Mouse (Mus musculus) forebrain, postnatal 0 days (tissue): Measurements from ENCODE around the gene Dab1. TPM values are rescaled to one million over a fixed set of nuclear protein-coding genes. Genes with fewer than 3 reads are reported as not detected.

Experiments
- ATAC-seq: fragments of 200-750 bp; cut with Nextera tagmentation; 2 replicates; pipeline ENCODE4 v1.8.0; 2017; ENCODE audit warnings: mild to moderate bottlenecking, moderate library complexity
- DNase-seq: peaks from one replicate; pipeline ENCODE4 v3.0.0-alpha.2; 2015
- H3K27ac ChIP-seq: fragments of 300-500 bp; sonication (generic); 2 replicates; pipeline ENCODE4 v1.5.1; 2014; ENCODE audit warnings: low read depth, mild to moderate bottlenecking, antibody characterized with exemption, low read length, moderate library complexity, mixed read lengths
- H3K27me3 ChIP-seq: fragments of 300-500 bp; sonication (generic); 2 replicates; pipeline ENCODE4 v1.6.1; 2014; ENCODE audit warnings: mild to moderate bottlenecking, low read length, mixed read lengths; ENCODE audit not compliant: insufficient read depth
- H3K36me3 ChIP-seq: fragments of 300-500 bp; sonication (generic); 2 replicates; pipeline ENCODE4 v1.6.1; 2014; ENCODE audit warnings: mild to moderate bottlenecking, moderate library complexity; ENCODE audit not compliant: insufficient read depth
- H3K4me1 ChIP-seq: fragments of 300-500 bp; sonication (generic); 2 replicates; pipeline ENCODE4 v1.6.1; 2014; ENCODE audit warnings: antibody characterized with exemption; ENCODE audit not compliant: insufficient read depth
- H3K4me2 ChIP-seq: fragments of 300-500 bp; sonication (generic); 2 replicates; pipeline ENCODE4 v1.6.1; 2014; ENCODE audit warnings: low read depth, mild to moderate bottlenecking, moderate library complexity
- H3K4me3 ChIP-seq: fragments of 300-500 bp; sonication (generic); 2 replicates; pipeline ENCODE4 v1.5.1; 2014; ENCODE audit warnings: low read depth, low read length, mixed read lengths
- H3K9ac ChIP-seq: fragments of 300-500 bp; sonication (generic); 2 replicates; pipeline ENCODE4 v1.6.1; 2014; ENCODE audit warnings: mild to moderate bottlenecking
- H3K9me3 ChIP-seq: fragments of 300-500 bp; sonication (generic); 2 replicates; pipeline ENCODE4 v1.6.1; 2016; ENCODE audit warnings: low read length
- CTCF ChIP-seq: sonication (generic); IDR thresholded peaks from 2 replicates; pipeline ENCODE4 v1.5.1; 2016; ENCODE audit warnings: antibody characterized with exemption, control low read depth, low read depth
- WGBS: fragments of 180-500 bp; shearing (Covaris S2); extraction: QIAGEN DNeasy Blood & Tissue Kit; methylation state at CpG from one replicate; pipeline ENCODE4 v1.1.7; 2014; 5-methylcytosine and 5-hydroxymethylcytosine counted together
- polyA plus RNA-seq: library from polyadenylated mRNA; unstranded; fragments of >200 nt; fragmentation: Nextera tagmentation; extraction: Ambion mirVana; gene quantifications from 2 replicates; pipeline ENCODE4 v1.2.1, GENCODE M21; 2015
- total RNA-seq: library from RNA; depleted of rRNA; stranded (reverse); fragments of >200 nt; gene quantifications from 2 replicates; pipeline ENCODE4 v1.2.3, GENCODE M21; 2014

The Dab1 gene
- total and polyA plus RNA-seq, 2 experiments from 2014 or later = 64.8 to 141 TPM

DNA sequence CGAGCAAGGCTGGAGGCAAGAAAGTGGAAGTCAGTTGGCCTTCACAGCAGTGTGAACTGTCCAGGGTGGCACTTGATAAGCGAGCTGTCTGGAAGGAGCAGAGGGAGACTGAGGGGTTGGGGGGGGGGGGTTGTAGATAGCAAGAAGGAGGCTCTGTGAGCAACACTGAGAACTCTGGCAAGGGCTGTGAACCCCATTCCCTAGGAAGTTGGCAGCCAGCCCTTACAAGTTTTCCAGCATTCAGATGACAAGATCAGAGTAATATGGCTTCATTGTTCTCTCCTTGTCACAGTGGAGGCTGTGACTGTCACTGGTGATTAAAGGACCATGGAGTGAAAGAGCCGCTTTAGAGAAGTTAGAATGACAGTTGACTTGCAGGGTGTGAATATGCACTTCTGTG, 662.4 kb downstream of the Dab1 start:
- H3K9ac ChIP-seq = no peak overlapping the region
- no peaks in the 10 kb centered on the region; the same call in 1 of the 2 replicates for H3K4me1 ChIP-seq
- H3K9me3 ChIP-seq = no peaks in the 10 kb centered on the region
- ATAC-seq (peak; percentile 67), DNase-seq (peak; percentile 25)
- no peak overlapping the region for H3K4me3 ChIP-seq
- WGBS = 29% methylated on average over 3 of the region's 3 CpGs
- H3K4me2 ChIP-seq = no peak overlapping the region
- H3K36me3 ChIP-seq = no peaks in the 10 kb centered on the region
- H3K27me3 ChIP-seq = no peaks in the 10 kb centered on the region; the same call in 1 of the 2 replicates
- no peak overlapping the region for H3K27ac ChIP-seq
- TF ChIP-seq CTCF = no peak

DNA sequence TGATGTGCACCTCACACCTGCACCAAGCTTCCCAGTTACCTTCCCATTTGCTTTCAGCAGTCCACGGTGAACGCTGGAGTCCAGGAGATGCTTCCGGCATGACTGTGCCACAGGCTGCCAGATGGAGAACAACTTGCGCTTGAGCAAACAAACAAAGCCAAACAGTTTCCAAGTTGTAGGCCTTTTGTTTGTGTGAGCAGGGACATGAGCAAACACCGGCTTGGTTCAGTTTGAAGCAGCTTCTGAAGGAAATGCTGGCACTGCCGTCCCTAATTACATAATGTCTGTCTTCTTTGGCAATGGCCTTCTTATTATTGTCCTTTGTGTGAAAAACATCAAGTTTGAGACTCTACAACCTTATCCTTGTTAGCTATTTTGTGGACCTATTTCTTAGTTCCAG, 664.7 kb downstream of the Dab1 start:
- Histone ChIP-seq H3K27ac (no peak overlapping the region), H3K9ac (no peak overlapping the region), H3K36me3 (no peaks in the 10 kb centered on the region), H3K9me3 (no peaks in the 10 kb centered on the region), H3K4me3 (no peak overlapping the region), H3K27me3 (no peaks in the 10 kb centered on the region; the same call in 1 of the 2 replicates), H3K4me2 (no peak overlapping the region), H3K4me1 (no peaks in the 10 kb centered on the region; the same call in 1 of the 2 replicates)
- DNase-seq (peak; percentile 35), ATAC-seq (no peak)
- TF ChIP-seq CTCF = no peak
- 39% methylated on average over 6 of the region's 6 CpGs for WGBS

- no peak overlapping the region for H3K9ac ChIP-seq
- H3K9me3 ChIP-seq = no peaks in the 10 kb centered on the region
- no peaks in the 10 kb centered on the region for H3K36me3 ChIP-seq
- H3K27ac ChIP-seq = no peak overlapping the region
- no peak overlapping the region for H3K4me3 ChIP-seq
- DNase-seq (no peak), ATAC-seq (no peak)
- no peaks in the 10 kb centered on the region; the same call in 1 of the 2 replicates for H3K27me3 ChIP-seq
- no peaks in the 10 kb centered on the region; the same call in 1 of the 2 replicates for H3K4me1 ChIP-seq
- TF ChIP-seq CTCF = no peak
- 25% methylated on average over 3 of the region's 3 CpGs for WGBS
- no peak overlapping the region for H3K4me2 ChIP-seq
Observed at GRCm38 (mm10) chr4:104288401-104288800, 669.2 kb downstream of the Dab1 start.

DNA sequence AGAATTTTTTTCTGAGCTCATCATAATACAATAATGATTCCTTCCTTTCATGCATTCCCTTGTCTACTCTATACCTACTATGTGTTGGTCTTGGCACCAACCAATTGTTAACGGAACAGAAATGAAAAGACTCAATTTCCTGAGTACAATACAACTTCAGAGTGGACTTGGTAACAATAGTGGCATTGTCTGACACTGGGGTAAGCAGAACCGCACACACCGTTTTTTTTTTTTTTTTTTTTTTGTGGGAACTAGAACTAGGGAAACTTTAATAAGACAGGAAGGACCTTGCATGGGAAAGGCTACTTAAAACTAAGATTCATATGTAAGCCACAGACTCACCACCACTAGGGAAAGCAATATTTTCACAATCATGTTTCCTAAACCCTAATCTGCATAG, 682.6 kb downstream of the Dab1 start:
- DNase-seq = no peak
- 34% methylated on average over 3 of the region's 3 CpGs for WGBS

DNA sequence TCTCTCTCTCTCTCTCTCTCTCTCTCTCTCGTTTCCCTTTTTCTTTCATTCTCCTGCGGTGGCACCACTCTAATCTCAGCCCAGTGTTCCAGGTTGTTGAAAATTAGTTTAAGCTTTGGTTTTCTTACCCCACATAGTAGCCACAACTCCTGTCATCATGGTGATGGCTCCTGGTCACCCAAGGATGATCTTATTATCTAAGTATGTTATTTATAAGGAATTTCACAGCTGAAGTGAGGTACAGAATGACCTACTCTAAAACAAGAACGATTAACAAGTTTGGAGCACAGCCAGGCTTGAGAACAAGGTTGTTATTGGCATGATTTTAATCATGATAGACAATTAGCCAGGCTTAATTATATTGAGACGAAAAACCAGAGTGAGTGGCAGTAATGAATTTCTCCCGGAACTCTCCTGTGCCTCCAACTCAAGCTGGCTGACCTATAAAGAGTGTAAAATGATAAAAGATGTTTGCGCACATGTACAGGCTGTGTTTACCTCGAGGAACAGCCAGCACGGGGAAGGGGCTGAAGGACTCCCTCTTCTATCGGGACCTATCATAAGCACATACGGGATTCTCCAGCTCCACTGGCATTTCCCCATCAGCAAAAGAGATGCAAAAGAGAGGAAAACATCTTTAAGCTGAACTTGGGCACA, 684.0 kb downstream of the Dab1 start:
- Histone ChIP-seq H3K9ac (no peak overlapping the region), H3K36me3 (no peaks in the 10 kb centered on the region), H3K4me2 (no peak overlapping the region), H3K27me3 (no peaks in the 10 kb centered on the region), H3K9me3 (no peaks in the 10 kb centered on the region), H3K4me3 (no peak overlapping the region), H3K27ac (no peak overlapping the region), H3K4me1 (no peaks in the 10 kb centered on the region)
- TF ChIP-seq CTCF = no peak
- WGBS = 20% methylated on average over 10 of the region's 10 CpGs
- peak; percentile 27 for DNase-seq
- ATAC-seq = no peak

More for the DNA sequence above, 682.6 kb downstream of the Dab1 start:
- Histone ChIP-seq H3K36me3 (no peaks in the 10 kb centered on the region), H3K4me3 (no peak overlapping the region), H3K9ac (no peak overlapping the region), H3K9me3 (no peaks in the 10 kb centered on the region), H3K27ac (no peak overlapping the region), H3K4me2 (no peak overlapping the region), H3K4me1 (no peaks in the 10 kb centered on the region), H3K27me3 (no peaks in the 10 kb centered on the region)
- TF ChIP-seq CTCF = no peak
- no peak for ATAC-seq

DNA sequence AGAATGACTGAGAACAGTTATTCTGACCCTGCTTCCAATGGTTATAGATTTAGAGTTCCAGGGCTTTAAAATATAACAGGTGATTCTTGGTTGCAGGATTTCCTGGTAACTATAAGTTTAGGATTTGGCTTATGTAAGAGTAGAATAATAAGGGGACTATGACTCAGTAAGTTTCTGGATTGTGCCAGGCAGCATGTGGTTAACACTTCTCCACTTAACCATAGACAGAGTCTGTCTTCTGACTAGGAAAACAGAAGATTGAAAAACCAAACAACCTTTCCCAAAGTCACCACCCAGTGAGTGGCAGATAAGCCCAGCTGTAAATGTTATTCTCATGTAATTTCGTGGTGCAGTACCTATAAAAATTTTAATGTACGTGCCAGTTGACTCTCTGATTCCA, 688.6 kb downstream of the Dab1 start:
- Histone ChIP-seq H3K9ac (no peak overlapping the region), H3K27ac (no peak overlapping the region), H3K4me1 (no peaks in the 10 kb centered on the region), H3K4me2 (no peak overlapping the region), H3K27me3 (no peaks in the 10 kb centered on the region), H3K36me3 (no peaks in the 10 kb centered on the region), H3K9me3 (no peaks in the 10 kb centered on the region), H3K4me3 (no peak overlapping the region)
- DNase-seq (no peak), ATAC-seq (no peak)
- 59% methylated on average over 2 of the region's 2 CpGs for WGBS
- no peak for TF ChIP-seq CTCF

GRCm38 (mm10) chr4:104326221-104326620, 707.1 kb downstream of the Dab1 start:
- Histone ChIP-seq H3K36me3 (no peaks in the 10 kb centered on the region), H3K27me3 (no peaks in the 10 kb centered on the region), H3K4me3 (no peak overlapping the region), H3K27ac (no peak overlapping the region), H3K9me3 (no peaks in the 10 kb centered on the region), H3K4me2 (no peak overlapping the region), H3K4me1 (0 out of 2 replicates have a peak, but pooled peaks cover 5% of the 10 kb centered on the region), H3K9ac (no peak overlapping the region)
- WGBS = 13% methylated on average over 5 of the region's 5 CpGs
- peak; percentile 48 for DNase-seq
- ATAC-seq = no peak
- no peak for TF ChIP-seq CTCF
